Mouse (Mus musculus) spleen, postnatal 14 days (tissue): ENCODE measurements around the gene Pygb.

ENCODE experiments used
- DNase-seq, 2 experiments: peaks; one replicate each; pipeline ENCODE4 v3.0.0; 2021 to 2022; ENCODE audit warnings: low spot score in 2 of 2

The Pygb gene

GRCm38 (mm10) chr2:150839686-150840471 lies 53.3 kb downstream of the Pygb start:
- no peak for DNase-seq

- DNase-seq = no peak
These were observed 54.6 kb downstream of the Pygb start for GRCm38 (mm10) chr2:150841109-150841508.

GRCm38 (mm10) chr2:150842049-150842461 lies 55.5 kb downstream of the Pygb start:
- no peak for DNase-seq

- no peak for DNase-seq
These were observed 58.3 kb downstream of the Pygb start for GRCm38 (mm10) chr2:150844798-150845197.

- DNase-seq = no peak
These were observed 61.0 kb downstream of the Pygb start for GRCm38 (mm10) chr2:150847436-150847995.

- no peak for DNase-seq
These were observed 64.7 kb downstream of the Pygb start for GRCm38 (mm10) chr2:150851251-150851650.

GRCm38 (mm10) chr2:150855186-150855585 lies 68.7 kb downstream of the Pygb start:
- no peak for DNase-seq

- no peak for DNase-seq
These were observed 72.4 kb downstream of the Pygb start for GRCm38 (mm10) chr2:150858724-150859487.

- DNase-seq = no peak
These were observed 73.4 kb downstream of the Pygb start for GRCm38 (mm10) chr2:150859709-150860470.

GRCm38 (mm10) chr2:150861128-150861527 lies 74.6 kb downstream of the Pygb start:
- no peak for DNase-seq

GRCm38 (mm10) chr2:150867021-150867420 lies 80.5 kb downstream of the Pygb start:
- no peak for DNase-seq

GRCm38 (mm10) chr2:150869446-150869845 lies 82.9 kb downstream of the Pygb start:
- DNase-seq = no peak

GRCm38 (mm10) chr2:150874508-150874907 lies 88.0 kb downstream of the Pygb start:
- no peak for DNase-seq

- no peak for DNase-seq
These were observed 88.7 kb downstream of the Pygb start for GRCm38 (mm10) chr2:150875226-150875625.

GRCm38 (mm10) chr2:150877561-150877960 lies 91.0 kb downstream of the Pygb start:
- DNase-seq = no peak
